Mouse (Mus musculus) liver, embryonic 13.5 days (tissue): ENCODE measurements around the gene Twf2. TPM values are rescaled to one million over a fixed set of nuclear protein-coding genes. Genes with fewer than 3 reads are reported as not detected.
A peak's percentile ranks its signal among the peaks of the same experiment; 100 is the strongest.

ENCODE experiments used
- ATAC-seq: fragments of 200-750 bp; cut with Nextera tagmentation; 2 replicates; pipeline ENCODE4 v1.8.0; 2017; ENCODE audit warnings: low read depth, mild to moderate bottlenecking, moderate number of reproducible peaks, moderate library complexity
- DNase-seq: peaks from one replicate; pipeline ENCODE4 v3.0.0; 2022
- H3K27ac ChIP-seq: fragments of 300-500 bp; sonication (generic); 2 replicates; pipeline ENCODE4 v1.5.1; 2015; ENCODE audit warnings: moderate library complexity, mild to moderate bottlenecking, inconsistent platforms
- H3K27me3 ChIP-seq: fragments of 300-500 bp; sonication (generic); 2 replicates; pipeline ENCODE4 v1.6.1; 2015; ENCODE audit warnings: mild to moderate bottlenecking, inconsistent platforms
- H3K36me3 ChIP-seq: fragments of 300-500 bp; sonication (generic); 2 replicates; pipeline ENCODE4 v1.6.1; 2015; ENCODE audit warnings: mild to moderate bottlenecking, inconsistent platforms
- H3K4me1 ChIP-seq: fragments of 300-500 bp; sonication (generic); replicated peaks from 2 replicates; pipeline ENCODE4 v1.6.1; 2015; ENCODE audit warnings: inconsistent platforms
- H3K4me2 ChIP-seq: fragments of 300-500 bp; sonication (generic); 2 replicates; pipeline ENCODE4 v1.6.1; 2015; ENCODE audit warnings: inconsistent platforms, mild to moderate bottlenecking, moderate library complexity
- H3K4me3 ChIP-seq: fragments of 300-500 bp; sonication (generic); replicated peaks from 2 replicates; pipeline ENCODE4 v1.5.1; 2015; ENCODE audit warnings: mild to moderate bottlenecking, inconsistent platforms
- H3K9ac ChIP-seq: fragments of 300-500 bp; sonication (generic); 2 replicates; pipeline ENCODE4 v1.6.1; 2015; ENCODE audit warnings: mild to moderate bottlenecking, inconsistent platforms
- H3K9me3 ChIP-seq: fragments of 300-500 bp; sonication (generic); replicated peaks from 2 replicates; pipeline ENCODE4 v1.6.1; 2016; ENCODE audit warnings: inconsistent platforms
- WGBS: fragments of 180-500 bp; shearing (Covaris S2); methylation state at CpG from one replicate; pipeline ENCODE4 v1.1.7; 2015; ENCODE audit not compliant: insufficient replicate concordance; 5-methylcytosine and 5-hydroxymethylcytosine counted together
- polyA plus RNA-seq: library from polyadenylated mRNA; unstranded; fragments of >200 nt; fragmentation: Nextera tagmentation; extraction: Ambion mirVana; gene quantifications from 2 replicates; pipeline ENCODE4 v1.2.1, GENCODE M21; 2015

Twf2 gene
- polyA plus RNA-seq, 1 experiment from 2014 or later = 25.6 TPM

DNA sequence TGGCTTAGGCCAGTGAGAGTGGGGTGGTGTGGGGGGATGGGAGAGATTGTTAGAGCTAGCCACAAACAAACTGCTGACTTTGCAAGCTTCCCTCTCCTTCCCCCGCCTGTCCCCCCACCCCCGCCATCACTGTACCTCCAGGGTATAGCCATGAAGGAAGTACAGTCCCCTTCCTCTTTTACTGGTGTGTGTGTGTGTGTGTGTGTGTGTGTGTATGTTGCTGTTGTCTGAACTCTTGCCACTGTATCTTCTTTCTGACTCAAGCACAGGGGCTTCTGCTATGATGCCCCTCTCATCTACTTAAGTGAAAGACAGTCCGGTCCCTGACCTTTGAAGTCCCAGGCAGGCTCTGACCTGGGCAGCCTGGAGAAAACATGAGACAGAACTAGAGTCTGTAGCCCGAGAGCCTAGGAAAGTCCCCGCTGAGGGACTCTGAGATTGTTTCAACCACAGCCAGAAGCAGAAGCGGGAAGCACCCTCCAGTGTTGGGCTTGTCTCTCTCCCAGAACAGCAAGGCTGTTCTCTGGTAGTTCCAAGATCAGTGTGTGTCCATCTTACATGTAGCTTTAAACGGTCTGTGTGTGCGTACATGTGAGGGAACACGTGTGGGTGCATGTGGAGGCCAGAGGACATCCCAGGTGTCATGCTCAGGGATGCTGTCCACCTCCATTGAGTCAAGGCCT, 27.3 kb downstream of the Twf2 start:
- H3K4me3 ChIP-seq = no peak overlapping the region
- ATAC-seq = 0 out of 2 replicates have a peak, but pooled peaks have one; percentile 9
- H3K27ac ChIP-seq = peak overlapping the region; percentile 23

DNA sequence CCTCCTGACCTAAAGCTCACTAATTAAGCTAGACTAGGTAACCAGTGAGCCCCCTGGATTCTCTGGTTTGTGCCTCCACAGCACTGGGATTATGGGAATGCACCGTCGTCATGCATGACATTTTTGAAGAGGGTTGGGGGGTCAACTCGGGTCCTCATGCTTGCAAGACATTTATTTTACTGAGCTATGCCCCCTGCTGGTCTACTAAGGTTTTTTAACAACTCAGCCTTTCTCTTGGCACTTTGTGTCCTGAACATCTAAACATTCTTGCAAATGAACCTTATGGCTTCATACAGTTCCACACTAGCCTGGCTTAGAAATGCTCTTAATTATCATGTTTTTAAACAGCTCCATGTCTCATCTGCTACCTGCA, 27.8 kb downstream of the Twf2 start:
- Histone ChIP-seq H3K4me2 (no peak overlapping the region), H3K4me3 (no peak overlapping the region), H3K36me3 (peaks cover 31% of the 10 kb centered on the region), H3K9ac (no peak overlapping the region), H3K27me3 (peaks cover 21% of the 10 kb centered on the region), H3K4me1 (peaks cover 26% of the 10 kb centered on the region), H3K9me3 (no peaks in the 10 kb centered on the region), H3K27ac (peak overlapping the region; percentile 23; the same call in 1 of the 2 replicates)
- 33% methylated on average over 3 of the region's 3 CpGs for WGBS
- DNase-seq (no peak), ATAC-seq (no peak)

More for the DNA sequence above, 27.3 kb downstream of the Twf2 start:
- Histone ChIP-seq H3K9me3 (no peaks in the 10 kb centered on the region), H3K36me3 (peaks cover 26% of the 10 kb centered on the region), H3K4me2 (no peak overlapping the region), H3K4me1 (peaks cover 27% of the 10 kb centered on the region), H3K9ac (no peak overlapping the region), H3K27me3 (peaks cover 27% of the 10 kb centered on the region)
- WGBS = 43% methylated on average over 9 of the region's 9 CpGs
- no peak for DNase-seq

DNA sequence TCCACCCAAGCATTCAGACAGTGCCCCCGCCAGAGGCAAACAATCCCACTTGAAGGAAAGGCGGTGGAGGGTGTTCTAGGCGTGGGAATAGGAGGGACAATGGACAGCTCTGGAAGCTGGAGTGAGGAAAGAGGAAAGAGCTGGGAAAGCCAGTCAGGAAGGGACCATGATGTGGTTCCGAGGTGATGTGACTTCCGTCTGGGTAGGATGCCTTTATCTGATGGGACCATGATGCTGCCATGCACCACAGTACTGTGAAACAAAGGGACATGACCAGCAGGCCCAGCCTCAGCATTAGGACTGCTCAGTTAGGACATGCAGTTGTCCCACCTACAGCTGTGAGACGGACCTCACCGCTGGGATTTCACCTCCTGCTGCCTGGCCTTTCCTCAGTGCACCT, 28.3 kb downstream of the Twf2 start:
- DNase-seq = no peak
- Histone ChIP-seq H3K4me3 (no peak overlapping the region), H3K27me3 (peaks cover 16% of the 10 kb centered on the region), H3K9ac (no peak overlapping the region), H3K4me1 (peaks cover 24% of the 10 kb centered on the region), H3K36me3 (peaks cover 35% of the 10 kb centered on the region), H3K27ac (no peak overlapping the region), H3K4me2 (no peak overlapping the region), H3K9me3 (no peaks in the 10 kb centered on the region)
- ATAC-seq = no peak
- 48% methylated on average over 7 of the region's 7 CpGs for whole genome bisulfite sequencing

DNA sequence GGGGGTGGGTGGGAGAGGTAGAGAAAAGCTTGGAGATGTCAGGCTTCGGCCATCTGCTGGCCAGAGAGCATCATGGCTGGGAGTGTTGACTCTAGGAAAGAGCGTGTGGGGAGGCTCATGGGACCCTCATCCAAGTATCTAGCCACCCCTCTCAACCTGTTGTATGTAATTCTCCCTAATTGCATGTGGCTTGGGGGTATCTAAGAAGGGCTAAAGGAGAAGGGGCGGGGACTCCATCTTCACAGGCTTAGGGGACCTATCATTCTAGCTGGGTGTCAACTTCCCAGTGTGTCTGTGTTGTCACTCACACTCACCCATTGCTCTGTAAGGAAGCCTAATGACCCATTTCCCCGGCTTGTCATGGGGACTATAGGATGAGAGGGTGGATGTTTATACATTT, 28.9 kb downstream of the Twf2 start:
- H3K9me3 ChIP-seq = no peaks in the 10 kb centered on the region
- ATAC-seq (no peak), DNase-seq (no peak)
- H3K27me3 ChIP-seq = peaks cover 12% of the 10 kb centered on the region
- H3K27ac ChIP-seq = no peak overlapping the region
- peaks cover 23% of the 10 kb centered on the region for H3K4me1 ChIP-seq
- WGBS = 60% methylated on average over 4 of the region's 4 CpGs
- no peak overlapping the region for H3K4me3 ChIP-seq
- H3K4me2 ChIP-seq = no peak overlapping the region
- no peak overlapping the region for H3K9ac ChIP-seq
- H3K36me3 ChIP-seq = peaks cover 41% of the 10 kb centered on the region

GRCm38 (mm10) chr9:106232956-106233355, 30.0 kb downstream of the Twf2 start:
- no peak for DNase-seq
- no peak for ATAC-seq
- Histone ChIP-seq H3K4me1 (peaks cover 12% of the 10 kb centered on the region), H3K4me3 (no peak overlapping the region), H3K4me2 (no peak overlapping the region), H3K9me3 (no peaks in the 10 kb centered on the region), H3K27ac (no peak overlapping the region), H3K36me3 (peaks cover 52% of the 10 kb centered on the region), H3K27me3 (peaks cover 5% of the 10 kb centered on the region), H3K9ac (no peak overlapping the region)
- 72% methylated on average over 3 of the region's 3 CpGs for WGBS

GRCm38 (mm10) chr9:106233953-106234352, 31.0 kb downstream of the Twf2 start:
- DNase-seq = no peak
- no peak for ATAC-seq

GRCm38 (mm10) chr9:106235194-106235830, 32.4 kb downstream of the Twf2 start:
- H3K9me3 ChIP-seq = no peaks in the 10 kb centered on the region
- H3K27me3 ChIP-seq = peaks cover 2% of the 10 kb centered on the region
- no peak overlapping the region for H3K4me2 ChIP-seq
- ATAC-seq (no peak), DNase-seq (no peak)
- H3K9ac ChIP-seq = no peak overlapping the region
- WGBS = 82% methylated on average over 23 of the region's 23 CpGs
- no peak overlapping the region for H3K27ac ChIP-seq
- 0 out of 2 replicates have a peak, but pooled peaks cover 5% of the 10 kb centered on the region for H3K4me1 ChIP-seq
- no peak overlapping the region for H3K4me3 ChIP-seq
- H3K36me3 ChIP-seq = peaks cover 76% of the 10 kb centered on the region

More at GRCm38 (mm10) chr9:106233953-106234352, 31.0 kb downstream of the Twf2 start:
- 77% methylated on average over 6 of the region's 6 CpGs for WGBS
- Histone ChIP-seq H3K4me3 (no peak overlapping the region), H3K36me3 (peaks cover 62% of the 10 kb centered on the region), H3K27ac (no peak overlapping the region), H3K27me3 (peaks cover 5% of the 10 kb centered on the region), H3K9me3 (no peaks in the 10 kb centered on the region), H3K9ac (no peak overlapping the region), H3K4me2 (no peak overlapping the region), H3K4me1 (0 out of 2 replicates have a peak, but pooled peaks cover 5% of the 10 kb centered on the region)

DNA sequence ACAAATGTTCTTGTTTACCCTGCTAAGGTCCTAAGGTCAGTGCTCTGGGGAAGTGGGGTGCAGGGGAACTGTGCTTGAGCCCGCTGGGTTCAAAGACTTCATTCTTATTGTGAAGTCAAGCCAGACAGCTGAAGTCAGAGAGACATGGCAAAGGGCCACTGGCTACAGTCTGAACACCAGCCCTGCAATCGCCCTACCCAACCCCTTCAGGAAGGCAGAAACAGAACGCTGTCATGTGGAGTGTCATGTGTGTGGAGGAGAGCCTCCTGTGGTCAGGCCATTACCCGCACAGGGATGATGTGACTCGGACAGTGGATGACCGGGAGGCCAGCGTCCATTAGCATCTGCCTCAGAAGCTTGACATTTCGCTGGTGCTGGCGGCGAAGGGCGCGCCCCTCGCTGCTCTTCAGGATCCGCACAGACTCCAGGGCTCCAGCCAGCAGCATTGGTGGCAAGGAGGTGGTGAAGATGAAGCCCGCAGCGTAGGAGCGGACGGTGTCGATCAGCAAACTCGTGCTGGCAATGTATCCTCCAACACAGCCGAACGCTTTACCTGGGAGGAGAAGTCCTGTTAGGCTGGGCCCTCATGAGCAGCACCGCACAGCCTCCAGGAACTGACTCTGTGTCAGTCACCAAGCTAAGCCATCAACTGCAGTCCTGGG, 33.4 kb downstream of the Twf2 start:
- Histone ChIP-seq H3K9ac (no peak overlapping the region), H3K27me3 (no peaks in the 10 kb centered on the region), H3K36me3 (peaks cover 85% of the 10 kb centered on the region), H3K27ac (no peak overlapping the region), H3K4me2 (no peak overlapping the region), H3K4me1 (0 out of 2 replicates have a peak, but pooled peaks cover 5% of the 10 kb centered on the region), H3K9me3 (no peaks in the 10 kb centered on the region), H3K4me3 (no peak overlapping the region)
- 82% methylated on average over 23 of the region's 23 CpGs for WGBS
- ATAC-seq (no peak; the same call in 1 of the 2 replicates), DNase-seq (no peak)

GRCm38 (mm10) chr9:106236818-106237211, 33.9 kb downstream of the Twf2 start:
- Histone ChIP-seq H3K9ac (no peak overlapping the region), H3K4me2 (no peak overlapping the region), H3K27ac (no peak overlapping the region), H3K4me1 (0 out of 2 replicates have a peak, but pooled peaks cover 5% of the 10 kb centered on the region), H3K27me3 (no peaks in the 10 kb centered on the region), H3K36me3 (peaks cover 90% of the 10 kb centered on the region), H3K4me3 (no peak overlapping the region), H3K9me3 (no peaks in the 10 kb centered on the region)
- ATAC-seq (no peak), DNase-seq (no peak)
- WGBS = 78% methylated on average over 3 of the region's 3 CpGs

GRCm38 (mm10) chr9:106237401-106237800, 34.5 kb downstream of the Twf2 start:
- Histone ChIP-seq H3K36me3 (peaks cover 94% of the 10 kb centered on the region), H3K4me2 (no peak overlapping the region)

DNA sequence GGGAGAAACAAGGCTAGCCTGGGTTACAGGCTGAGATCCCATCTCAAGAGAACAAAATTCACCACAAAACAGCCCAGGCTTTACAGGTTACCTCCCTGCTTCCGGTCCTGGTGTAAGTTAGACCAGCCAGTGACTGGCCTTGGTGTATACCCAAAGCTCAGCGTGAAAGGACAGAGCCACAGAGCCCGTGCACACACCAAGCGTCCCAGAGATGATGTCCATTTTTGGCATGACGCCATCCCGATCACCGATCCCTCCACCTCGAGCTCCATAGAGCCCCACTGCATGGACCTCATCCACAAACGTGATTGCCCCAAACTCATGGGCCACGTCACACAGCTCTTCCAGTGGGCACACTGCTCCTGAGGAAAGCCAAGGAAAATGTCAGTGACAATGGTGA, 35.0 kb downstream of the Twf2 start:
- Histone ChIP-seq H3K4me2 (no peak overlapping the region), H3K4me3 (no peak overlapping the region), H3K36me3 (peaks cover 95% of the 10 kb centered on the region), H3K9ac (no peak overlapping the region), H3K27me3 (no peaks in the 10 kb centered on the region), H3K9me3 (no peaks in the 10 kb centered on the region), H3K27ac (no peak overlapping the region), H3K4me1 (0 out of 2 replicates have a peak, but pooled peaks cover 5% of the 10 kb centered on the region)
- WGBS = 80% methylated on average over 10 of the region's 10 CpGs
- DNase-seq (no peak), ATAC-seq (no peak)

More at GRCm38 (mm10) chr9:106237401-106237800, 34.5 kb downstream of the Twf2 start:
- Histone ChIP-seq H3K4me1 (0 out of 2 replicates have a peak, but pooled peaks cover 5% of the 10 kb centered on the region), H3K27ac (no peak overlapping the region), H3K9me3 (no peaks in the 10 kb centered on the region), H3K4me3 (no peak overlapping the region), H3K9ac (no peak overlapping the region), H3K27me3 (no peaks in the 10 kb centered on the region)
- ATAC-seq (no peak), DNase-seq (no peak)
- WGBS = 83% methylated on average over 8 of the region's 8 CpGs
